Mouse (Mus musculus): Measurements from ENCODE around the gene 4930595D18Rik. TPM values are rescaled to one million over a fixed set of nuclear protein-coding genes. Genes with fewer than 3 reads are reported as not detected.

4930595D18Rik gene
- total and polyA plus RNA-seq, 3 experiments, result 0.35 TPM; not detected in 2

DNA sequence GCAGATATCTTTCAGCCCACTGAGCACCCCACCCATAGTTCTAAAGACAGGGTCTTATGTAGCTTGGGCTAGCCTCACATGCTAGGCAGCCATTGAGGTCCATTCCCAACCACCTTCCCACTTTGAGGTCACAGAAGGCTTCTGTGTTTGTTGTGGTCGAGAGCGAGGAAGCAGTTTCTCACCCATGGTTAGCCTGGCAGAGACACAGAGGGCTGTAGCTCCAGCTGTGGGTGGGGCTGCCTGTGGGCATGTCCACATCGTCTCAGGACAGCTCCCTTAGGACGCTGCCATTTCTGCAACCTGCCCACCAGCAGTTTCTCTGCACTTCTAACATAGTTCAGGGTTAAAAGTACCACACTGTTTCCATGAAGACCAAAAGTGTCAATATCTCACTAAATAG is 43.1 kb upstream of the 4930595D18Rik start:
- TF ChIP-seq E2F4 (IDR thresholded peaks at IDR 0.05; ENCODE audit: borderline replicate concordance, low read depth, low read length), result no peak
- no peak for TF ChIP-seq MAX (IDR thresholded peaks at IDR 0.05; ENCODE audit: low read length)
- TF ChIP-seq ZC3H11A (IDR thresholded peaks at IDR 0.05; ENCODE audit: low read depth, low read length), result no peak
- TF ChIP-seq MEF2A (IDR thresholded peaks at IDR 0.05; ENCODE audit: extremely low read depth, insufficient replicate concordance, low read depth, low read length, poor library complexity, severe bottlenecking), result no peak
- no peak for TF ChIP-seq SMC3 (IDR thresholded peaks at IDR 0.05; ENCODE audit: low read depth, low read length)
- no peak for TF ChIP-seq CTCF (IDR thresholded peaks at IDR 0.05 in 2 of 3, conservative IDR thresholded peaks at IDR 0.05 in 1 of 3; ENCODE audit: control insufficient read depth in 1 of 3, insufficient read depth in 1 of 3, low read depth in 2 of 3, low read length in 3 of 3, poor library complexity in 1 of 3, severe bottlenecking in 1 of 3)
- TF ChIP-seq RCOR1 (IDR thresholded peaks at IDR 0.05; ENCODE audit: low read depth, low read length), result no peak
- TF ChIP-seq TAL1 (IDR thresholded peaks at IDR 0.05; ENCODE audit: low read length), result no peak
- no peak for TF ChIP-seq MYB (IDR thresholded peaks at IDR 0.05; ENCODE audit: low read depth, low read length)
- TF ChIP-seq MYC (IDR thresholded peaks at IDR 0.05; ENCODE audit: low read depth, low read length), result no peak
- TF ChIP-seq ZNF384 (IDR thresholded peaks at IDR 0.05; ENCODE audit: low read depth, low read length), result no peak
- no peak for TF ChIP-seq MAZ (IDR thresholded peaks at IDR 0.05; ENCODE audit: low read depth, low read length)
- TF ChIP-seq EP300 (IDR thresholded peaks at IDR 0.05; ENCODE audit: low read depth in 1 of 2, low read length in 2 of 2), result no peak
- TF ChIP-seq ETS1 (IDR thresholded peaks at IDR 0.05; ENCODE audit: low read depth, low read length), result no peak
- no peak for TF ChIP-seq USF1 (IDR thresholded peaks at IDR 0.05; ENCODE audit: low read depth, low read length)
- Histone ChIP-seq H3K4me3 (ENCODE audit: control insufficient read depth in 1 of 2, insufficient read depth in 1 of 2, low read depth in 2 of 2, low read length in 2 of 2) (no peak overlapping the region), H3K79me2 (ENCODE audit: control insufficient read depth, insufficient read depth, low read length, poor library complexity) (peaks cover 3% of the 10 kb centered on the region; the same call in 1 of the 2 replicates), H3K9ac (ENCODE audit: control insufficient read depth, low read depth, low read length, poor library complexity, severe bottlenecking) (no peak overlapping the region), H3K27me3 (ENCODE audit: control insufficient read depth in 1 of 2, insufficient read depth in 2 of 2, low read length in 2 of 2) (no peaks in the 10 kb centered on the region), H3K9me3 (replicated peaks; ENCODE audit: insufficient read depth, low read length) (no peaks in the 10 kb centered on the region), H3K36me3 (ENCODE audit: control insufficient read depth in 1 of 2, insufficient read depth in 2 of 2, low read length in 2 of 2) (peaks cover 0 to 11% of the 10 kb centered on the region in 2 experiments; a peak in 2 of 4 replicates), H3K27ac (ENCODE audit: control insufficient read depth, low read depth, low read length) (no peak overlapping the region), H3K4me1 (ENCODE audit: control insufficient read depth in 1 of 2, insufficient read depth in 2 of 2, low read length in 2 of 2) (no peaks in the 10 kb centered on the region)
- no peak for DNase-seq (ENCODE audit: low read depth, low spot score)

DNA sequence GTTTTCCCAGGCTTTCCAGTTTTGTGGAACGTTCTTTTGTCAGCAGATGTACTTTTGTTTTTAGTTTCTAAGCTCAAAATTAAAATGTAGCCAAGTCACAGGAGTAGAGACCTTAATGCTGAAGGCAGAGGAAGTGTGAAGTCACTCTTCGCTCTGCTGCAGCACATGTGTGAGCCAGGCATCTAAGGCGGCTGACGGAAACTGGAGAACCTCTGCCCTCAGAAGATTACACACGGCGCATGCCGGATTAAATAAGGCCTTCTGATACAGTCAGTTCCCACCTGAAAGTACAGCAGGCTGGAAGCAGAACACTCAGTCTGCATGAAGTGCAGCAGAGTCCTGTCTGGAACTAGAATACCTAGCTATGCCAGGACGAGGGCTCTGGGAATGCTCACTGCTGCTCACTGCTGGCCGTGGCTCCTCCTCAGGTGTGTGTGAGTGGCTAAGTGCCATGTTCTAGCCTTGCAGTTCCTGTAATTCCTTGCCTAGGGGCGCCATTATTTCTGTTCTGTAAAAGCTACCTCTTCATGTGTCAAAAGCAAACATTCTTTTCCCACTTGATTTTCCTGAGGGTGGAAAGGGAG is 41.0 kb upstream of the 4930595D18Rik start:
- no peaks in the 10 kb centered on the region for H3K27me3 ChIP-seq (ENCODE audit: control insufficient read depth in 1 of 2, insufficient read depth in 2 of 2, low read length in 2 of 2)
- no peak for DNase-seq (ENCODE audit: low read depth, low spot score)
- no peak overlapping the region for H3K27ac ChIP-seq (ENCODE audit: control insufficient read depth, low read depth, low read length)
- no peak overlapping the region for H3K4me3 ChIP-seq (ENCODE audit: control insufficient read depth in 1 of 2, insufficient read depth in 1 of 2, low read depth in 2 of 2, low read length in 2 of 2)
- H3K4me1 ChIP-seq (ENCODE audit: control insufficient read depth in 1 of 2, insufficient read depth in 2 of 2, low read length in 2 of 2), result no peaks in the 10 kb centered on the region
- peaks cover 0 to 17% of the 10 kb centered on the region in 2 experiments; a peak in 2 of 4 replicates for H3K36me3 ChIP-seq (ENCODE audit: control insufficient read depth in 1 of 2, insufficient read depth in 2 of 2, low read length in 2 of 2)
- peaks cover 3% of the 10 kb centered on the region; the same call in 1 of the 2 replicates for H3K79me2 ChIP-seq (ENCODE audit: control insufficient read depth, insufficient read depth, low read length, poor library complexity)
- H3K9me3 ChIP-seq (replicated peaks; ENCODE audit: insufficient read depth, low read length), result no peaks in the 10 kb centered on the region
- no peak for TF ChIP-seq EP300 (IDR thresholded peaks at IDR 0.05; ENCODE audit: low read depth in 1 of 2, low read length in 2 of 2)
- TF ChIP-seq SMC3 (IDR thresholded peaks at IDR 0.05; ENCODE audit: low read depth, low read length), result no peak
- TF ChIP-seq ELF1 (IDR thresholded peaks at IDR 0.05; ENCODE audit: low read depth, low read length), result no peak
- TF ChIP-seq CHD1 (IDR thresholded peaks at IDR 0.05; ENCODE audit: low read depth, low read length), result no peak
- no peak for TF ChIP-seq MAX (IDR thresholded peaks at IDR 0.05; ENCODE audit: low read length)
- no peak for TF ChIP-seq GABPA (IDR thresholded peaks at IDR 0.05; ENCODE audit: low read depth, low read length)
- TF ChIP-seq TCF12 (IDR thresholded peaks at IDR 0.05; ENCODE audit: low read depth, low read length), result no peak
- TF ChIP-seq UBTF (IDR thresholded peaks at IDR 0.05; ENCODE audit: borderline replicate concordance, insufficient read depth, low read depth, low read length), result no peak
- no peak for TF ChIP-seq ZNF384 (IDR thresholded peaks at IDR 0.05; ENCODE audit: low read depth, low read length)
- TF ChIP-seq POLR2AphosphoS5 (IDR thresholded peaks at IDR 0.05; ENCODE audit: borderline replicate concordance, low read depth, low read length), result no peak
- no peak overlapping the region for H3K9ac ChIP-seq (ENCODE audit: control insufficient read depth, low read depth, low read length, poor library complexity, severe bottlenecking)

Data from MEL (cell line).